Mouse (Mus musculus): ENCODE data around the gene Manba. TPM values are rescaled to one million over a fixed set of nuclear protein-coding genes. Genes with fewer than 3 reads are reported as not detected.

Gene Manba
- total and polyA plus RNA-seq, 2 experiments from 2014 or later = 20.6 to 36.0 TPM

GRCm38 (mm10) chr3:135592011-135592410 lies 106.6 kb downstream of the Manba start:
- H3K36me3 ChIP-seq (replicated peaks; ENCODE audit: control insufficient read depth, insufficient read depth, low read length) = peaks cover 80% of the 10 kb centered on the region
- no peak overlapping the region for H3K27ac ChIP-seq (ENCODE audit: low read depth)
- H3K9ac ChIP-seq (replicated peaks; ENCODE audit: low read depth, low read length) = no peak overlapping the region
- H3K27me3 ChIP-seq (ENCODE audit: control insufficient read depth, insufficient read depth, low read length) = no peaks in the 10 kb centered on the region
- no peak overlapping the region for H3K4me2 ChIP-seq (ENCODE audit: low read depth, low read length)
- DNase-seq (ENCODE audit: low spot score) = no peak
- no peaks in the 10 kb centered on the region for H3K9me3 ChIP-seq (replicated peaks; ENCODE audit: control insufficient read depth, low read length)
- no peak overlapping the region for H3K4me3 ChIP-seq (ENCODE audit: low read depth, low read length)
- no peaks in the 10 kb centered on the region for H3K4me1 ChIP-seq (ENCODE audit: control insufficient read depth, insufficient read depth)
- no peak for TF ChIP-seq EP300 (IDR thresholded peaks at IDR 0.05; ENCODE audit: low read depth)
- no peak for TF ChIP-seq CTCF (IDR thresholded peaks at IDR 0.05; ENCODE audit: low read depth)
- WGBS = 87% methylated on average over 4 of the region's 4 CpGs
- no peak for ATAC-seq (ENCODE audit: insufficient read depth, low read depth)

DNA sequence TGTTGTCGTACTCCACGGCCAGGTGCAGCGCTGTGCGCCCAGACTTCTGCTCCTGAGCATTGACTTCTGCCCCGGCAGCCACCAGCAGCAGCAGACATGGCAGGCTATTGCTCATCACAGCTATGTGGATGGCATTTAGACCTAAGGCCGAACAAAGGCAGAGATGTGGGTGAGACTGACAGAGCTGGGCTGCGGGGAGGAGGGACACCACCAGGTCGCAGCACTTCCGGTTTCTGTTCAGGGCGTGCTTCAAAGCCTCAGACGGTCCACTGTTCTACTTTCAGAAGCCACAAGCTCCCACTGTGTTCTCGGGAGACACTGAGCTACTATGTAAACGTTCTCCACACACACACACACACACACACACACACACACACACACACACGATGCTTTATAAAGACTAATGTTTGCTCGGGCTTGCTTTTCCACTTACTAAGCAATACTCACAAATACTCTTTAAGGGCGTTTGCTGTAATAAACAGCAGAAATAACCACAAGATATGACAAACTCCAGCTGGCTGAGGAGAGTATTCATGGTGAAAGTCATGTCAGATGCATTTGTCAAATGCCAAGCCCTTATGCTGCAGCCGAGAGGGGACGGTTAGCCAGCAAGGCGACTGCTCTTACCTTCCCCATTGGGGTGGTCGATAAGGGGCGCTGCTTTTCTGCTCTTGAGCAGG lies 109.0 kb downstream of the Manba start:
- Histone ChIP-seq H3K9ac (replicated peaks; ENCODE audit: low read depth, low read length) (no peak overlapping the region), H3K4me1 (ENCODE audit: control insufficient read depth, insufficient read depth) (no peaks in the 10 kb centered on the region), H3K4me3 (ENCODE audit: low read depth, low read length) (no peak overlapping the region), H3K9me3 (replicated peaks; ENCODE audit: control insufficient read depth, low read length) (no peaks in the 10 kb centered on the region), H3K27me3 (ENCODE audit: control insufficient read depth, insufficient read depth, low read length) (no peaks in the 10 kb centered on the region), H3K36me3 (replicated peaks; ENCODE audit: control insufficient read depth, insufficient read depth, low read length) (peaks cover 67% of the 10 kb centered on the region), H3K4me2 (ENCODE audit: low read depth, low read length) (no peak overlapping the region), H3K27ac (ENCODE audit: low read depth) (no peak overlapping the region)
- DNase-seq (ENCODE audit: low spot score) = no peak
- no peak for TF ChIP-seq EP300 (IDR thresholded peaks at IDR 0.05; ENCODE audit: low read depth)
- no peak for TF ChIP-seq CTCF (IDR thresholded peaks at IDR 0.05; ENCODE audit: low read depth)
- no peak for ATAC-seq (ENCODE audit: insufficient read depth, low read depth)
- WGBS = 65% methylated on average over 21 of the region's 21 CpGs

- WGBS = 59% methylated on average over 4 of the region's 4 CpGs
- Histone ChIP-seq H3K4me3 (ENCODE audit: low read depth, low read length) (no peak overlapping the region), H3K27ac (ENCODE audit: low read depth) (peak overlapping the region; percentile 78), H3K4me2 (ENCODE audit: low read depth, low read length) (no peak overlapping the region), H3K9me3 (replicated peaks; ENCODE audit: control insufficient read depth, low read length) (no peaks in the 10 kb centered on the region), H3K9ac (replicated peaks; ENCODE audit: low read depth, low read length) (no peak overlapping the region), H3K36me3 (replicated peaks; ENCODE audit: control insufficient read depth, insufficient read depth, low read length) (peaks cover 61% of the 10 kb centered on the region), H3K27me3 (ENCODE audit: control insufficient read depth, insufficient read depth, low read length) (no peaks in the 10 kb centered on the region), H3K4me1 (ENCODE audit: control insufficient read depth, insufficient read depth) (no peaks in the 10 kb centered on the region)
- TF ChIP-seq EP300 (IDR thresholded peaks at IDR 0.05; ENCODE audit: low read depth) = no peak
- TF ChIP-seq CTCF (IDR thresholded peaks at IDR 0.05; ENCODE audit: low read depth) = no peak; the same call in 1 of the 2 replicates
- ATAC-seq (ENCODE audit: insufficient read depth, low read depth) (peak; percentile 52; the same call in 1 of the 2 replicates), DNase-seq (ENCODE audit: low spot score) (no peak)
These were observed 111.6 kb downstream of the Manba start for GRCm38 (mm10) chr3:135597014-135597413.

GRCm38 (mm10) chr3:135598355-135598754 lies 112.9 kb downstream of the Manba start:
- H3K27ac ChIP-seq (ENCODE audit: low read depth) = no peak overlapping the region
- 74% methylated on average over 3 of the region's 3 CpGs for WGBS
- ATAC-seq (ENCODE audit: insufficient read depth, low read depth) (no peak), DNase-seq (ENCODE audit: low spot score) (no peak)
- TF ChIP-seq CTCF (IDR thresholded peaks at IDR 0.05; ENCODE audit: low read depth) (no peak), EP300 (IDR thresholded peaks at IDR 0.05; ENCODE audit: low read depth) (no peak)
- no peaks in the 10 kb centered on the region for H3K9me3 ChIP-seq (replicated peaks; ENCODE audit: control insufficient read depth, low read length)
- peaks cover 11% of the 10 kb centered on the region for H3K4me1 ChIP-seq (ENCODE audit: control insufficient read depth, insufficient read depth)
- H3K9ac ChIP-seq (replicated peaks; ENCODE audit: low read depth, low read length) = no peak overlapping the region
- H3K4me2 ChIP-seq (ENCODE audit: low read depth, low read length) = no peak overlapping the region
- no peaks in the 10 kb centered on the region for H3K27me3 ChIP-seq (ENCODE audit: control insufficient read depth, insufficient read depth, low read length)
- no peak overlapping the region for H3K4me3 ChIP-seq (ENCODE audit: low read depth, low read length)
- peaks cover 67% of the 10 kb centered on the region for H3K36me3 ChIP-seq (replicated peaks; ENCODE audit: control insufficient read depth, insufficient read depth, low read length)

- Histone ChIP-seq H3K27me3 (ENCODE audit: control insufficient read depth, insufficient read depth, low read length) (no peaks in the 10 kb centered on the region), H3K9ac (replicated peaks; ENCODE audit: low read depth, low read length) (no peak overlapping the region; the same call in 1 of the 2 replicates), H3K36me3 (replicated peaks; ENCODE audit: control insufficient read depth, insufficient read depth, low read length) (peaks cover 65% of the 10 kb centered on the region), H3K4me1 (ENCODE audit: control insufficient read depth, insufficient read depth) (peaks cover 32% of the 10 kb centered on the region), H3K27ac (ENCODE audit: low read depth) (peak overlapping the region; percentile 73), H3K4me3 (ENCODE audit: low read depth, low read length) (no peak overlapping the region), H3K9me3 (replicated peaks; ENCODE audit: control insufficient read depth, low read length) (no peaks in the 10 kb centered on the region), H3K4me2 (ENCODE audit: low read depth, low read length) (no peak overlapping the region)
- peak; percentile 34 for DNase-seq (ENCODE audit: low spot score)
- no peak for TF ChIP-seq CTCF (IDR thresholded peaks at IDR 0.05; ENCODE audit: low read depth)
- TF ChIP-seq EP300 (IDR thresholded peaks at IDR 0.05; ENCODE audit: low read depth) = no peak
- WGBS = 42% methylated on average over 10 of the region's 10 CpGs
- peak; percentile 17; the same call in 1 of the 2 replicates for ATAC-seq (ENCODE audit: insufficient read depth, low read depth)
These were observed 117.3 kb downstream of the Manba start for GRCm38 (mm10) chr3:135602731-135603130.

Measured in heart, postnatal 0 days (tissue).